Mouse (Mus musculus) forebrain, embryonic 11.5 days (tissue): ENCODE measurements at regions not wholly inside any gene's neighbourhood (a gene's known extent, or its start where the extent isn't known, plus 50 kb on each side); places are given as distances from the start of the nearest gene placed in this dataset.

Source experiments
- ATAC-seq: fragments of 200-750 bp; cut with Nextera tagmentation; replicated peaks from 2 replicates; pipeline ENCODE4 v1.8.0; 2017; ENCODE audit warnings: moderate TSS enrichment; ENCODE audit not compliant: low FRiP score
- DNase-seq: peaks from one replicate; pipeline ENCODE4 v3.0.0-alpha.2; 2017; ENCODE audit warnings: low spot score
- H3K27ac ChIP-seq: fragments of 300-500 bp; sonication (generic); 2 replicates; pipeline ENCODE4 v1.5.1; 2014; ENCODE audit warnings: low read depth, low read length
- H3K27me3 ChIP-seq: fragments of 300-500 bp; sonication (generic); 2 replicates; pipeline ENCODE4 v1.6.1; 2014; ENCODE audit warnings: mild to moderate bottlenecking, low read length, mixed read lengths; ENCODE audit not compliant: control insufficient read depth, insufficient read depth
- H3K36me3 ChIP-seq: fragments of 300-500 bp; sonication (generic); 2 replicates; pipeline ENCODE4 v1.6.1; 2014; ENCODE audit warnings: mild to moderate bottlenecking, low read length, moderate library complexity, mixed read lengths; ENCODE audit not compliant: control insufficient read depth, insufficient read depth
- H3K4me1 ChIP-seq: fragments of 300-500 bp; sonication (generic); replicated peaks from 2 replicates; pipeline ENCODE4 v1.6.1; 2014; ENCODE audit warnings: low read length, mixed read lengths; ENCODE audit not compliant: control insufficient read depth, insufficient read depth
- H3K4me2 ChIP-seq: fragments of 300-500 bp; sonication (generic); 2 replicates; pipeline ENCODE4 v1.6.1; 2014; ENCODE audit warnings: low read depth, mild to moderate bottlenecking, low read length, moderate library complexity, mixed read lengths; ENCODE audit not compliant: severe bottlenecking
- H3K4me3 ChIP-seq: fragments of 300-500 bp; sonication (generic); 2 replicates; pipeline ENCODE4 v1.5.1; 2014; ENCODE audit warnings: low read depth, low read length
- H3K9ac ChIP-seq: fragments of 300-500 bp; sonication (generic); 2 replicates; pipeline ENCODE4 v1.6.1; 2014; ENCODE audit warnings: low read length
- H3K9me3 ChIP-seq: fragments of 300-500 bp; sonication (generic); 2 replicates; pipeline ENCODE4 v1.6.1; 2016; ENCODE audit warnings: low read length, mixed read lengths; ENCODE audit not compliant: control insufficient read depth
- WGBS: fragments of 180-500 bp; shearing (Covaris S2); extraction: QIAGEN DNeasy Blood & Tissue Kit; methylation state at CpG from one replicate; pipeline ENCODE4 v1.1.7; 2014; 5-methylcytosine and 5-hydroxymethylcytosine counted together

- DNase-seq (no peak), ATAC-seq (no peak)
- H3K9me3 ChIP-seq: no peaks in the 10 kb centered on the region
- WGBS: 79% methylated on average over 3 of the region's 3 CpGs
- H3K27ac ChIP-seq: no peak overlapping the region
- H3K9ac ChIP-seq: no peak overlapping the region
- no peak overlapping the region for H3K4me2 ChIP-seq
- H3K27me3 ChIP-seq: no peaks in the 10 kb centered on the region
- no peaks in the 10 kb centered on the region for H3K4me1 ChIP-seq
- no peaks in the 10 kb centered on the region for H3K36me3 ChIP-seq
- no peak overlapping the region for H3K4me3 ChIP-seq
Observed at GRCm38 (mm10) chr9:112523251-112523650, 287.5 kb upstream of the Arpp21 start.

GRCm38 (mm10) chr9:112510716-112511115, 275.0 kb upstream of the Arpp21 start:
- no peak overlapping the region for H3K4me2 ChIP-seq
- no peaks in the 10 kb centered on the region for H3K4me1 ChIP-seq
- 50% methylated on average over 2 of the region's 2 CpGs for WGBS
- no peaks in the 10 kb centered on the region for H3K27me3 ChIP-seq
- H3K27ac ChIP-seq: no peak overlapping the region
- H3K36me3 ChIP-seq: no peaks in the 10 kb centered on the region
- no peak overlapping the region for H3K4me3 ChIP-seq
- DNase-seq (no peak), ATAC-seq (no peak)
- no peaks in the 10 kb centered on the region for H3K9me3 ChIP-seq
- H3K9ac ChIP-seq: no peak overlapping the region

- H3K9me3 ChIP-seq: no peaks in the 10 kb centered on the region
- H3K27me3 ChIP-seq: no peaks in the 10 kb centered on the region
- ATAC-seq (no peak), DNase-seq (no peak)
- no peaks in the 10 kb centered on the region for H3K36me3 ChIP-seq
- 88% methylated on average over 2 of the region's 2 CpGs for WGBS
- H3K4me2 ChIP-seq: no peak overlapping the region
- H3K27ac ChIP-seq: no peak overlapping the region
- no peak overlapping the region for H3K9ac ChIP-seq
- no peak overlapping the region for H3K4me3 ChIP-seq
- H3K4me1 ChIP-seq: no peaks in the 10 kb centered on the region
Observed at GRCm38 (mm10) chr9:112506871-112507270, 271.1 kb upstream of the Arpp21 start.

GRCm38 (mm10) chr9:112498676-112499075, 262.9 kb upstream of the Arpp21 start:
- Histone ChIP-seq H3K4me1 (no peaks in the 10 kb centered on the region), H3K4me3 (no peak overlapping the region), H3K4me2 (no peak overlapping the region), H3K9me3 (no peaks in the 10 kb centered on the region), H3K36me3 (no peaks in the 10 kb centered on the region), H3K27me3 (no peaks in the 10 kb centered on the region), H3K9ac (no peak overlapping the region), H3K27ac (no peak overlapping the region)
- WGBS: 86% methylated on average over 4 of the region's 4 CpGs
- no peak for DNase-seq
- no peak for ATAC-seq

- Histone ChIP-seq H3K4me1 (no peaks in the 10 kb centered on the region), H3K9me3 (no peaks in the 10 kb centered on the region), H3K27ac (no peak overlapping the region), H3K4me2 (no peak overlapping the region), H3K36me3 (no peaks in the 10 kb centered on the region), H3K27me3 (no peaks in the 10 kb centered on the region), H3K4me3 (no peak overlapping the region), H3K9ac (no peak overlapping the region)
- no peak for DNase-seq
- WGBS: 80% methylated on average over 4 of the region's 4 CpGs
- no peak for ATAC-seq
Observed at GRCm38 (mm10) chr9:112495930-112496527, 260.3 kb upstream of the Arpp21 start.

GRCm38 (mm10) chr9:112490963-112491362, 255.2 kb upstream of the Arpp21 start:
- H3K4me1 ChIP-seq: no peaks in the 10 kb centered on the region
- H3K4me3 ChIP-seq: no peak overlapping the region
- H3K4me2 ChIP-seq: no peak overlapping the region
- H3K9ac ChIP-seq: no peak overlapping the region
- no peak overlapping the region for H3K27ac ChIP-seq
- no peaks in the 10 kb centered on the region for H3K27me3 ChIP-seq
- ATAC-seq (no peak), DNase-seq (no peak)
- no peaks in the 10 kb centered on the region for H3K9me3 ChIP-seq
- WGBS: 87% methylated on average over 1 of the region's 1 CpGs
- H3K36me3 ChIP-seq: no peaks in the 10 kb centered on the region

- H3K9ac ChIP-seq: no peak overlapping the region
- 86% methylated on average over 2 of the region's 2 CpGs for WGBS
- no peaks in the 10 kb centered on the region for H3K9me3 ChIP-seq
- ATAC-seq (no peak), DNase-seq (no peak)
- no peak overlapping the region for H3K4me2 ChIP-seq
- no peaks in the 10 kb centered on the region for H3K36me3 ChIP-seq
- H3K4me3 ChIP-seq: no peak overlapping the region
- H3K27me3 ChIP-seq: no peaks in the 10 kb centered on the region
- no peaks in the 10 kb centered on the region for H3K4me1 ChIP-seq
- H3K27ac ChIP-seq: no peak overlapping the region
Observed at GRCm38 (mm10) chr9:112476644-112477043, 240.9 kb upstream of the Arpp21 start.

- H3K36me3 ChIP-seq: no peaks in the 10 kb centered on the region
- H3K9me3 ChIP-seq: no peaks in the 10 kb centered on the region
- no peak overlapping the region for H3K4me2 ChIP-seq
- no peak overlapping the region for H3K27ac ChIP-seq
- no peaks in the 10 kb centered on the region for H3K27me3 ChIP-seq
- WGBS: 81% methylated on average over 5 of the region's 5 CpGs
- H3K4me3 ChIP-seq: no peak overlapping the region
- no peaks in the 10 kb centered on the region for H3K4me1 ChIP-seq
- H3K9ac ChIP-seq: no peak overlapping the region
- ATAC-seq (no peak), DNase-seq (no peak)
Observed at GRCm38 (mm10) chr9:112457594-112457993, 221.9 kb upstream of the Arpp21 start.

- ATAC-seq (no peak), DNase-seq (no peak)
- no peaks in the 10 kb centered on the region for H3K27me3 ChIP-seq
- WGBS: 76% methylated on average over 6 of the region's 6 CpGs
- H3K27ac ChIP-seq: no peak overlapping the region
- H3K36me3 ChIP-seq: no peaks in the 10 kb centered on the region
- H3K4me3 ChIP-seq: no peak overlapping the region
- H3K4me2 ChIP-seq: no peak overlapping the region
- H3K9ac ChIP-seq: no peak overlapping the region
- H3K9me3 ChIP-seq: no peaks in the 10 kb centered on the region
- H3K4me1 ChIP-seq: no peaks in the 10 kb centered on the region
Observed at GRCm38 (mm10) chr9:112454706-112455105, 219.0 kb upstream of the Arpp21 start.
